8 mouse cellular contexts compared by ENCODE assay signal in the genomic region with DNA sequence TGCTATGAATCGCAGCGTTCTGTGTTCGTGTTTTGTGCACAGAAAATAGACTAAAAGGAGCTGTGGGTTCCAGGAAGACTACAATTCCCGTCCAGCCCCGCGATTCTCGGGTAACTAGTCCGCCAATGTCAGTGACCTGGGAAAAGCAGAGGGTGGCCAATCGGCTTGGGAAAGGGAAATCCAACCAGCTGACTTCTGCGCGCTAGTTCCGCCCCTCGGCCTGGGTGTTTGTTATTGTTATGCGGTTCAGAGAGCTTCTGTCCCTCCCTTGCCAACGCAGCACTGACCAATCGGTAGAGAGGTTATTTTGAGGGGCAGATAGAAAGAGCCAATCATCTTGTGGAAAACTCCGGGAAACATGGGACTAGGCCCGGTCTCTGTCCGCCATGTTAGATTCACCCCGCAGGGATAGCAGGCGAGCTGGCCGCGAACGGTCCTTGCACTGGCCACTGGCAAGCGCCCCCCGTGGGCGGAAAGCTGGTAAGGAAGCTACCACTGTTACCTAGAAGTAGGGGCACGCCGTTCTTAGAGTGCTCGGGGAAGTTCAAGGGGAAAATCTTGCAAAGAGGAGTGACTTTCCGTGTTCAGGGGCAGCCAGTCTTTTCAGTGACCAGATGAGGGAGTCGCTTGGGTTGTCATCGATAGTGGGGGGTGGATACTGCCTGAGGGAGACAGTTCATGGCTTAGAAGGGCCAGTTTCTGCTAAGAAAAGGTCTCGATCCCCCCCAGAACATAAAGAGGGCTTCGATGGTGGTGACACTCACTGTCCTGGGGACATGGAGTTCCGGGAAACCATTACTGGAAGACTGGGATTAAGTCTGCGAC. TPM values are rescaled to one million over a fixed set of nuclear protein-coding genes. Genes with fewer than 3 reads are reported as not detected.
DNase-seq lines count a peak whose midpoint lies in the region; ATAC-seq and TF ChIP-seq lines count a peak whose summit lies in the region.

No protein-coding gene starts in this region.

- POLR2A ChIA-PET in Patski (lab: Charles Lee) = interaction anchor here (0.9 to 1.4 kb wide), 2 partner anchors 9 to 85 kb away, joined by 4 read pairs; no protein-coding TSS in a partner anchor

- no peaks in the 10 kb centered on the region for H3K9me3 ChIP-seq in hindbrain, embryonic 13.5 days

- peaks cover 16% of the 10 kb centered on the region for H3K36me3 ChIP-seq in hindbrain, embryonic 13.5 days

- peaks cover 40% of the 10 kb centered on the region for H3K4me1 ChIP-seq in hindbrain, embryonic 13.5 days (replicated peaks)

- peak; percentile 42 for TF ChIP-seq CTCF in Patski (IDR thresholded peaks at IDR 0.05)

- peak; percentile 89 for ATAC-seq in Patski
- peak; percentile 98 for ATAC-seq in hindbrain, embryonic 13.5 days (ENCODE audit: low FRiP score)

- CTCF ChIA-PET in Patski (lab: Charles Lee) = interaction anchor here (1.0 to 2.0 kb wide), 2 partner anchors 9 to 21 kb away, joined by 4 to 8 read pairs; no protein-coding TSS in a partner anchor

- peak overlapping the region; percentile 96 for H3K27ac ChIP-seq in hindbrain, embryonic 13.5 days

- H3K27me3 ChIP-seq in Patski = no peaks in the 10 kb centered on the region
- no peaks in the 10 kb centered on the region for H3K27me3 ChIP-seq in hindbrain, embryonic 13.5 days

- DNase-seq in Patski (ENCODE audit: low read depth, low spot score) = peak; percentile 98
- DNase-seq in cerebellum, postnatal 10 days = peak; percentile 95 to 97
- peak; percentile 99 to 100 for DNase-seq in frontal cortex, postnatal 10 days (ENCODE audit: low spot score in 2 of 2)
- DNase-seq in layer of hippocampus, postnatal 25 days (ENCODE audit: extremely low spot score in 1 of 2, low spot score in 1 of 2) = peak; percentile 76 to 86
- peak; percentile 100 for DNase-seq in lung, postnatal 25 days (ENCODE audit: low spot score)
- peak; percentile 97 for DNase-seq in retina, postnatal 7 days (ENCODE audit: low read depth, low spot score)
- peak; percentile 77 for DNase-seq in urinary bladder, postnatal 10 days (ENCODE audit: low spot score)

- H3K4me2 ChIP-seq in hindbrain, embryonic 13.5 days = peak overlapping the region; percentile 79

- WGBS in hindbrain, embryonic 13.5 days = under 1% methylated on average over 37 of the region's 37 CpGs

- in situ Hi-C loops in Patski (cut with MboI; ENCODE audit: low pct_unique_long_range_greater_than_20kb) = no loop called here

- H3K9ac ChIP-seq in hindbrain, embryonic 13.5 days = peak overlapping the region; percentile 89

- H3K4me3 ChIP-seq in hindbrain, embryonic 13.5 days = peak overlapping the region; percentile 76

RNA-seq across cellular contexts. Expression of a gene that starts 0.7 kb away (rescaled TPM):
- 120 TPM for polyA plus RNA-seq in Patski (2021)
- polyA plus RNA-seq in hindbrain, embryonic 13.5 days (2015; fragmentation: Nextera tagmentation; extraction: Ambion mirVana) = 98.7 and 104 TPM in 2 replicates
- 100 to 1,000 TPM; 128 to 142 TPM for total RNA-seq in layer of hippocampus, postnatal 25 days (2021)

RNA-seq across cellular contexts. Expression of a gene that starts 0.9 kb away (rescaled TPM):
- 9.4 TPM for polyA plus RNA-seq in Patski (2021)
- 2.9 TPM in 2 replicates for polyA plus RNA-seq in hindbrain, embryonic 13.5 days (2015; fragmentation: Nextera tagmentation; extraction: Ambion mirVana)
- 1 to 10 TPM in 1 of 2 experiments, under 1 TPM in 1; 0.94 to 1.1 TPM for total RNA-seq in layer of hippocampus, postnatal 25 days (2021)

RNA-seq across cellular contexts. Expression of a gene that starts 29.4 kb away (rescaled TPM):
- 12.5 TPM for polyA plus RNA-seq in Patski (2021)
- 3.4 and 4.1 TPM in 2 replicates for polyA plus RNA-seq in hindbrain, embryonic 13.5 days (2015; fragmentation: Nextera tagmentation; extraction: Ambion mirVana)
- total RNA-seq in layer of hippocampus, postnatal 25 days (2021) = 1 to 10 TPM in 1 of 2 experiments, under 1 TPM in 1; 0.63 to 1.1 TPM

RNA-seq across cellular contexts. Expression of a gene that starts 46.4 kb away (rescaled TPM):
- not detected for polyA plus RNA-seq in Patski (2021)
- polyA plus RNA-seq in hindbrain, embryonic 13.5 days (2015; fragmentation: Nextera tagmentation; extraction: Ambion mirVana) = not detected in 2 replicates
- not detected for total RNA-seq in layer of hippocampus, postnatal 25 days (2021)

Comparison
In these comparisons a context has a peak if more than half of its experiments do, and no peak if none do; other contexts are left out.
1. Peak in every context shown above with its lines: DNase-seq, ATAC-seq, H3K4me3 ChIP-seq and H3K27ac ChIP-seq.